Mouse (Mus musculus) CH12.LX (cell line): ENCODE data around the gene Sdhb.

ENCODE experiments used
- CHD1 ChIP-seq: IDR thresholded peaks from 2 replicates; pipeline ENCODE4 v1.6.1; 2012; ENCODE audit warnings: low read depth, low read length, improper control_type of control experiment, inconsistent platforms
- ZNF384 ChIP-seq: IDR thresholded peaks from 2 replicates; pipeline ENCODE4 v1.6.1; 2012; ENCODE audit warnings: low read depth, low read length, improper control_type of control experiment, inconsistent platforms

- no peak for TF ChIP-seq CHD1
- TF ChIP-seq ZNF384, result no peak
Observed at GRCm38 (mm10) chr4:140977278-140977677, 16.3 kb downstream of the Sdhb start.
